Mouse (Mus musculus): ENCODE data around the gene Lhx3.

- TF ChIP-seq CTCF (IDR thresholded peaks at IDR 0.05; ENCODE audit: borderline replicate concordance, insufficient read depth, low read length) (no peak), POLR2A (IDR thresholded peaks at IDR 0.05; ENCODE audit: low read depth, low read length) (no peak)
These were observed 54.2 kb downstream of the Lhx3 start for GRCm38 (mm10) chr2:26153909-26154340.
